17 mouse cellular contexts compared by ENCODE assay signal in the genomic region with DNA sequence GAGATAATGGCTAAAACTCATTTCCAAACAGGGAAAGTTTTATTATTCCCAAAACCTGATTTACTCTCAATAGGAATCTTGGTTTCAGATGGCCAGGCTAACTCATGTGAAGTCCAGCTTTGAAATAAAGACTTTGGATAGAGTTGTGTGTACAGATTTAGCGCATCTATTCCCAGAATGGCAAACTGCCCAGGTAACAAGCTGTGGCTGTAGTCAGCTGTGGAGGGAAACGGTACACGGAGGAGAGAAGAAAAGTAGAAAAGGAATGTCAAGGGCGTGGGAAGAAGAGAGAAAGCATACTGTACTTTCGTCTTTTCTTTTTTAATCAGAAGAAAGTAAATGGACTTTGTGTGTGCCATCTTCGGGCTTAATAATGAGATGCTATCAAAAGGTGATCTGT.
DNase-seq lines count a peak whose midpoint lies in the region; ATAC-seq and TF ChIP-seq lines count a peak whose summit lies in the region.
"Had no signal": no experiment of that assay in that cellular context is flagged by ENCODE, and none has a peak within 500 bp of the region (broad histone marks: within the 10 kb centered on the region; RNA-seq: fewer than 3 reads in every experiment).

No protein-coding gene starts in this region.

- ATAC-seq in embryonic facial prominence, embryonic 14.5 days (ENCODE audit: low read depth): no peak
- no peak for ATAC-seq in midbrain, postnatal 0 days (ENCODE audit: low FRiP score)
- no peak for ATAC-seq in midbrain, embryonic 16.5 days
- ATAC-seq: midbrain, embryonic 15.5 days had no signal

- intact Hi-C loops in heart, postnatal 10 days (cut with DNase I): no loop called here
- intact Hi-C loops in heart, postnatal 25 days (cut with DNase I): no loop called here

- H3K4me3 ChIP-seq in embryonic facial prominence, embryonic 14.5 days (ENCODE audit: low read depth, low read length): no peak overlapping the region
- H3K4me3 ChIP-seq in embryonic facial prominence, embryonic 10.5 days: no peak overlapping the region
- H3K4me3 ChIP-seq in midbrain, postnatal 0 days (ENCODE audit: low read depth, low read length): no peak overlapping the region
- no peak overlapping the region for H3K4me3 ChIP-seq in midbrain, embryonic 16.5 days (ENCODE audit: low read depth, low read length)
- H3K4me3 ChIP-seq: forebrain, embryonic 12.5 days; megakaryocyte, embryonic 14.5 days; midbrain, embryonic 15.5 days had no signal

- 74% methylated on average over 6 of the region's 6 CpGs for WGBS in embryonic facial prominence, embryonic 14.5 days
- 88% methylated on average over 6 of the region's 6 CpGs for WGBS in embryonic facial prominence, embryonic 10.5 days
- 82% methylated on average over 6 of the region's 6 CpGs for WGBS in midbrain, postnatal 0 days
- 93% methylated on average over 6 of the region's 6 CpGs for WGBS in midbrain, embryonic 16.5 days

- H3K27me3 ChIP-seq in embryonic facial prominence, embryonic 14.5 days (replicated peaks; ENCODE audit: control insufficient read depth, insufficient read depth, low read length): 0 out of 2 replicates have a peak, but pooled peaks cover 6% of the 10 kb centered on the region
- no peaks in the 10 kb centered on the region for H3K27me3 ChIP-seq in embryonic facial prominence, embryonic 10.5 days (replicated peaks; ENCODE audit: low read depth, poor library complexity, severe bottlenecking)
- no peaks in the 10 kb centered on the region for H3K27me3 ChIP-seq in midbrain, postnatal 0 days (ENCODE audit: insufficient read depth, low read length)
- H3K27me3 ChIP-seq in midbrain, embryonic 16.5 days (ENCODE audit: control insufficient read depth, insufficient read depth, low read depth, low read length): no peaks in the 10 kb centered on the region
- H3K27me3 ChIP-seq: forebrain, embryonic 12.5 days; megakaryocyte, embryonic 14.5 days; midbrain, embryonic 15.5 days had no signal

- H3K36me3 ChIP-seq in embryonic facial prominence, embryonic 14.5 days (ENCODE audit: control insufficient read depth, insufficient read depth, low read length): no peaks in the 10 kb centered on the region
- H3K36me3 ChIP-seq in embryonic facial prominence, embryonic 10.5 days (replicated peaks): no peaks in the 10 kb centered on the region
- no peaks in the 10 kb centered on the region for H3K36me3 ChIP-seq in midbrain, postnatal 0 days (ENCODE audit: insufficient read depth, low read length)
- H3K36me3 ChIP-seq in midbrain, embryonic 16.5 days (ENCODE audit: control insufficient read depth, insufficient read depth, low read length): no peaks in the 10 kb centered on the region
- H3K36me3 ChIP-seq: forebrain, embryonic 12.5 days; midbrain, embryonic 15.5 days had no signal

- no peak for TF ChIP-seq CTCF in midbrain, postnatal 0 days (IDR thresholded peaks at IDR 0.05)

- H3K9me3 ChIP-seq in embryonic facial prominence, embryonic 14.5 days (ENCODE audit: control insufficient read depth, low read length): no peaks in the 10 kb centered on the region
- no peaks in the 10 kb centered on the region for H3K9me3 ChIP-seq in embryonic facial prominence, embryonic 10.5 days
- H3K9me3 ChIP-seq in midbrain, postnatal 0 days (ENCODE audit: low read length): no peaks in the 10 kb centered on the region
- no peaks in the 10 kb centered on the region for H3K9me3 ChIP-seq in midbrain, embryonic 16.5 days (replicated peaks; ENCODE audit: control insufficient read depth, low read length, poor library complexity, severe bottlenecking)
- H3K9me3 ChIP-seq: forebrain, embryonic 12.5 days; megakaryocyte, embryonic 14.5 days; midbrain, embryonic 15.5 days had no signal

- DNase-seq in embryonic facial prominence, embryonic 14.5 days (ENCODE audit: low spot score): peak; percentile 26
- no peak for DNase-seq in embryonic facial prominence, embryonic 10.5 days (ENCODE audit: low spot score)
- peak; percentile 40 to 42 for DNase-seq in heart, postnatal 10 days
- DNase-seq in heart, postnatal 25 days (ENCODE audit: low spot score): no peak
- DNase-seq in midbrain, postnatal 0 days (ENCODE audit: low spot score): peak; percentile 8
- peak; percentile 26 to 45 for DNase-seq in right cerebral cortex, postnatal 10 days (ENCODE audit: low spot score in 2 of 2)
- no peak for DNase-seq in embryo, embryonic 9.5 days (ENCODE audit: extremely low spot score)
- DNase-seq: adrenal gland, postnatal 10 days; kidney, adult 18-20 months; kidney, postnatal 14 days; lung, postnatal 10 days; thymus, postnatal 4 days had no signal

- no peak overlapping the region for H3K27ac ChIP-seq in embryonic facial prominence, embryonic 14.5 days (replicated peaks; ENCODE audit: low read depth, low read length)
- no peak overlapping the region for H3K27ac ChIP-seq in embryonic facial prominence, embryonic 10.5 days (replicated peaks)
- H3K27ac ChIP-seq in midbrain, postnatal 0 days (ENCODE audit: low read depth, low read length): no peak overlapping the region
- H3K27ac ChIP-seq in midbrain, embryonic 16.5 days (ENCODE audit: low read length): no peak overlapping the region
- H3K27ac ChIP-seq: forebrain, embryonic 12.5 days; liver, embryonic 14.5 days; midbrain, embryonic 15.5 days had no signal

- H3K4me1 ChIP-seq in embryonic facial prominence, embryonic 14.5 days (ENCODE audit: control insufficient read depth, insufficient read depth, low read length): peaks cover 8% of the 10 kb centered on the region; the same call in 1 of the 2 replicates
- peaks cover 6% of the 10 kb centered on the region for H3K4me1 ChIP-seq in embryonic facial prominence, embryonic 10.5 days
- no peaks in the 10 kb centered on the region for H3K4me1 ChIP-seq in midbrain, postnatal 0 days (ENCODE audit: insufficient read depth, low read length)
- H3K4me1 ChIP-seq in midbrain, embryonic 16.5 days (ENCODE audit: control insufficient read depth, insufficient read depth, low read length): no peaks in the 10 kb centered on the region
- H3K4me1 ChIP-seq: forebrain, embryonic 12.5 days; megakaryocyte, embryonic 14.5 days; midbrain, embryonic 15.5 days had no signal

- no peak overlapping the region for H3K9ac ChIP-seq in embryonic facial prominence, embryonic 14.5 days (ENCODE audit: low read depth, low read length)
- H3K9ac ChIP-seq in midbrain, postnatal 0 days (replicated peaks; ENCODE audit: low read length, poor library complexity, severe bottlenecking): no peak overlapping the region
- no peak overlapping the region for H3K9ac ChIP-seq in midbrain, embryonic 16.5 days (ENCODE audit: low read depth, low read length)
- H3K9ac ChIP-seq: forebrain, embryonic 12.5 days; liver, embryonic 14.5 days; midbrain, embryonic 15.5 days had no signal

- no peak overlapping the region for H3K4me2 ChIP-seq in embryonic facial prominence, embryonic 14.5 days (ENCODE audit: low read depth, low read length)
- H3K4me2 ChIP-seq in midbrain, postnatal 0 days (ENCODE audit: low read depth, low read length, poor library complexity, severe bottlenecking): no peak overlapping the region
- H3K4me2 ChIP-seq in midbrain, embryonic 16.5 days (ENCODE audit: low read length): no peak overlapping the region
- H3K4me2 ChIP-seq: forebrain, embryonic 12.5 days; midbrain, embryonic 15.5 days had no signal

Comparison
In these comparisons a context has a peak if more than half of its experiments do, and no peak if none do; other contexts are left out.
1. DNase-seq: peak in embryonic facial prominence, embryonic 14.5 days (single experiment), heart, postnatal 10 days (2 of 2), midbrain, postnatal 0 days (single experiment) and right cerebral cortex, postnatal 10 days (2 of 2); none in embryonic facial prominence, embryonic 10.5 days (single experiment), heart, postnatal 25 days (single experiment) and embryo, embryonic 9.5 days (single experiment).